Mouse (Mus musculus): ENCODE results near the gene 0610037L13Rik. TPM values are rescaled to one million over a fixed set of nuclear protein-coding genes. Genes with fewer than 3 reads are reported as not detected.

Gene 0610037L13Rik
- 87.1 and 87.2 TPM in 2 replicates for polyA plus RNA-seq (2021; fragmentation: Nextera tagmentation)
- long read RNA-seq, experiment 1, transcript 0610037L13Rik-207 (7 exons, 1,551 nt), result minor isoform, 16 of 56 reads
- long read RNA-seq, experiment 1, transcript 0610037L13Rik-212 (8 exons, 2,997 nt), result major isoform, 28 of 56 reads
- long read RNA-seq, experiment 1, partial matches to known transcripts, result 4 of 56 reads
- long read RNA-seq, experiment 1, other reads (novel, unspliced or antisense), result 8 of 56 reads
- long read RNA-seq, experiment 2, transcript 0610037L13Rik-207 (7 exons, 1,551 nt), result minor isoform, 8 of 85 reads
- long read RNA-seq, experiment 2, transcript 0610037L13Rik-212 (8 exons, 2,997 nt), result major isoform, 35 of 85 reads
- long read RNA-seq, experiment 2, transcript 0610037L13Rik-206 (7 exons, 835 nt), result minor isoform, 17 of 85 reads
- long read RNA-seq, experiment 2, partial matches to known transcripts, result 15 of 85 reads
- long read RNA-seq, experiment 2, other reads (novel, unspliced or antisense), result 10 of 85 reads

GRCm38 (mm10) chr4:107889731-107890432, at the start of gene 0610037L13Rik:
Gene 0610037L13Rik (plus strand): TSS chr4:107889813.

GRCm38 (mm10) chr4:107879254-107880050, 10.2 kb upstream of the 0610037L13Rik start, which contains the start of gene Magoh:
Gene Magoh (plus strand): TSS chr4:107879755.

GRCm38 (mm10) chr4:107923145-107923802, 33.7 kb downstream of the 0610037L13Rik start, which contains the start of gene Cpt2:
Gene Cpt2 (minus strand): TSS chr4:107923610.

Other genes with a start within 250 kb of the 0610037L13Rik start
- gene Dmrtb1, start 205.6 kb upstream of the 0610037L13Rik start, polyA plus RNA-seq (2021; fragmentation: Nextera tagmentation), result 1.1 TPM in 2 replicates
- 3.9 and 4.4 TPM in 2 replicates for gene Lrp8, start 87.6 kb upstream of the 0610037L13Rik start, polyA plus RNA-seq (2021; fragmentation: Nextera tagmentation)
- 73.3 and 78.1 TPM in 2 replicates for gene Magoh, start 10.1 kb upstream of the 0610037L13Rik start, polyA plus RNA-seq (2021; fragmentation: Nextera tagmentation)
- gene Cpt2, start 33.8 kb downstream of the 0610037L13Rik start, polyA plus RNA-seq (2021; fragmentation: Nextera tagmentation), result 12.4 and 15.8 TPM in 2 replicates
- 0.05 TPM in 1 of 2 replicates, not detected in the other for gene Slc1a7, start 78.5 kb downstream of the 0610037L13Rik start, polyA plus RNA-seq (2021; fragmentation: Nextera tagmentation)
- 0.95 and 0.97 TPM in 2 replicates for gene Podn, start 206.6 kb downstream of the 0610037L13Rik start, polyA plus RNA-seq (2021; fragmentation: Nextera tagmentation)

Measured in layer of hippocampus, adult 6 months (tissue).